Mouse (Mus musculus): ENCODE measurements around the gene Kif26b.

DNA sequence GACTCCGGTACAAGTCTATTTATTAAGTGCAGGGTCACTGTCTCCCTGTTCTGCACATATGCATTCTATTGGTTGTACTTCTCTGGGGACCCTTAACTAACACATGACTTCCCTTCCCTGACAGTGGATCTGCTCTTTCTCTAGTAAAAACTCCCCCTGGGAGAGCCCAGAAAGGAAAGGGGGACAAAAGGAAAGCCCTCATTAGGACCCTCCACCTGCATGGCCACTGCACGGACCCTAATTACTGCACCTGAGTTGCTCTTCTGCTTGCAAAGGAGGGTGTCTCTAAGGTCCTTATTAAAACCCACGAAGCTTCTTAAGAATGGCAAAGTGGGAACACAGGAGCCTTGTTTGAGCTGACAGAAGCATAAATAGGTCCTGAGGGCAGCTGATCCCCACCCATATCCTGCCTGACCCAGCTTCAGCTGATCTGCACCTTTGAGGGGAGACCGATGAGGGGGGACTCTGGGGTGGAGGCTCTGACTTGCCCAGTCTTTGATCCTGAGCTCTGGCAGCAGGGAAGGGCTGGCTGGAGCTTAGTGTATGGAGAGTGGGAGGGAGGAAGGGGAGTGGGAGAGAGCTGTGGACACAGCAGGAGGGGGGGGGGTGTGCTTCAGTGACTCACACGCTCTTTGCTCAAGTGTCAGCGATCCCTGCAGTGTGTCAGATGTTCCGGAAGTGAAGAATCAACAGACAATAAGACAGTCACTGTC, 413.5 kb downstream of the Kif26b start:
- TF ChIP-seq CTCF (IDR thresholded peaks at IDR 0.05; ENCODE audit: borderline replicate concordance, insufficient read depth, low read depth, low read length) (no peak), POLR2A (IDR thresholded peaks at IDR 0.05; ENCODE audit: borderline replicate concordance, insufficient read depth, low read length) (no peak)

Measured in cerebellum, adult 2 months (tissue).